Mouse (Mus musculus) gastrocnemius, postnatal 25 days (tissue): ENCODE measurements around the gene Aldh3b1. TPM values are rescaled to one million over a fixed set of nuclear protein-coding genes. Genes with fewer than 3 reads are reported as not detected.

Experiments used
- DNase-seq: peaks from one replicate; pipeline ENCODE4 v3.0.0; 2022
- total RNA-seq, 2 experiments: library from RNA; stranded (reverse); gene quantifications; 1 replicate in 1 of 2; 2 replicates in 1 of 2; pipeline ENCODE4 v1.2.3; 2021

Gene Aldh3b1
- total RNA-seq, 2 experiments from 2014 or later: 1.4 to 1.7 TPM

DNA sequence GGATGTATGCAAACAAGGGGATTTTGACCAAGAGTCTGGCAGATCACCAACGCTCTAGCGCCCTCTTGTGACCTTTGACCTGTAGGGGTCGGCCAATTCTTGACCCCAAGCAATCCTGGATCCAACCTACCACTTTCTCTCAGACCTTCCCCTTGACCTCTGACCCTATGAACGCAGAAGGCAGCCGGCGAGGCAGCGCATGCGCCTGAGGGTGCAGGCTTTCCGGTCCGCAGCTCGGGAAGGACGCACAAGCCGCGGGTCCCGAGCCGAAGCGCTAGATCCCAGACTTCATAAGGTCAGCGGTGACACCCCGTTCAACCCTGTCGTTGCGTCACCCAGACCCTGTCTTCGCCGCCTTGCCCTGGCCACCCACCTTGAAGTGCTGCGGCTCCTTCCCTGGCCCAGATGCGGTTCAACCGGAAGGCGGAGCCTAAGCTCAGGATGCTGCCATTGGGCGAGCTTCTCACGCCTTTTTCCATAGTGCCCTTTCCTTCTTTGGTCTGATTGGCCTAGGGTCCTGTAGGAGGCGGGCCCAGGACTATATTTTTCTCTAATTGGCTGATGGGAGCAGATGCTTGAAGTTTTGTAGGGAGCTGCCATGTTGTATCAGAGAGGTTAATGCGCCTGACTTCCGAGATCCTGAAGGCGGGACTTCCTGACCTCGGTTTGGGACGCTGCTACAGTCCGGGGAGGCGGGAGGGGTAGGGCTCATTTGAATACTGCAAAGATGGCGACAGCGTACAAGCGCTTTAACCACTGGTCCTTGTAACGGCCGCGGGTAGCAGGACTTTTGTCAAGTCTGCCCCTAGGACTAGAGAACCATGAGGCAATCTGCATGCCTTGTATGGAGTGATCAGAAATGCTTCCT is 17.0 kb downstream of the Aldh3b1 start, which contains the start of gene Ndufs8:
TSS of gene Ndufs8 (minus strand) at position 438 of the 868 bp plus-strand sequence.
- peak; percentile 95 for DNase-seq

DNA sequence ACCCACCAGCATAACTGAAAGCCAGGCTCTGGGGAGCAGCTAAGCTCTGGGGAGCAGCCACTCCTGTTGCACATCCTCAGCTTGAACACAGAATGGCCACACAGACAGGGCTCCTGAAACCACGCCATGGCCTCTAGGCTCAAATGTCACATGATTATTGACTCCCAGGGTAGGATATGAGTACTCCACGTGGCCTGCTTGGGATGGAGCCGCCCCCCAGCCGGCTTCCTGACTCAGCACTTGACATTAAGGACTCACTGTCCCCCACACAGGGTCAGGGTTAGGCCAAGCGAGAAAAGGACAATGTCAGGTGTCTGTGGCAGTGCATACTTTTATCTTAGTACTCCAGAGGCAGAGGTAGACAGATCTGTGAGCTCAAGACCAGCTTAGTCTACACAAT is 19.4 kb downstream of the Aldh3b1 start:
- no peak for DNase-seq

DNA sequence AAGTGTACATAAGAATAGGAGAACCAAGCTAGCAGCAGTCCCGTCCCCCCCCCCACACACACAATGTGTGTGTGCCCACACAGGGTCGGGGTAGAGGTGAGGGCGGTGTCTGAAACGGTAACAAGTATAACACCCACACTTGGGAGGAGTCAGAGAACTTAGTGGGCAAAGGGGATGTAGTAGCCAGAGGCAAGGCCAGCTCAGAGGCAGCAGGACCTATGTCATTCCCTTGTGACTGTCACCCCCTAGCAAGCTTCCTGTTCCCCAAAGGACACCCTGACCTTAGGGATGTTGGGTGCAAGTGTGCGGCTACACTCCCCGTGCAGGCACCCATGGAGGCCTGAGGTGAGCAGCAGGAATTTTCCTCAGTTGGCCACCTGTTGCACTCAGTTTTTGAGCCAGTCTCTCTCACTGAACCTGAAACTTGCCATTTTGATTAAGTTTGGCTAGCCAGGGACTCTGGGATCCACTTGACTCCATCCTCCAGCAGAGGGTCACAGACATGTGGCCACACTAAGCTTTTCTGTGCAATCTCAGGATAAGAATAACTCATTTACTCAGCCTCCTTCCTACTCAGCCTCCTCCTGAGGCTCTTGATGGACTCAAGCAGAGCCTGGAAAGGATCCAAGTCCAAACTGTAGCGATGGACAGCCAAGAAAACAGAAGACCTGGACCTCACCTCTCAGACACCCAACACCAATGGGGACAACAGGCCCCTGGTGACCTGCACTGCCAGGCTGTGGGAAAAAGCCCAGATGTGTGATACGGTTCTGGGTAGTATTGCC is 21.5 kb downstream of the Aldh3b1 start:
- no peak for DNase-seq

DNA sequence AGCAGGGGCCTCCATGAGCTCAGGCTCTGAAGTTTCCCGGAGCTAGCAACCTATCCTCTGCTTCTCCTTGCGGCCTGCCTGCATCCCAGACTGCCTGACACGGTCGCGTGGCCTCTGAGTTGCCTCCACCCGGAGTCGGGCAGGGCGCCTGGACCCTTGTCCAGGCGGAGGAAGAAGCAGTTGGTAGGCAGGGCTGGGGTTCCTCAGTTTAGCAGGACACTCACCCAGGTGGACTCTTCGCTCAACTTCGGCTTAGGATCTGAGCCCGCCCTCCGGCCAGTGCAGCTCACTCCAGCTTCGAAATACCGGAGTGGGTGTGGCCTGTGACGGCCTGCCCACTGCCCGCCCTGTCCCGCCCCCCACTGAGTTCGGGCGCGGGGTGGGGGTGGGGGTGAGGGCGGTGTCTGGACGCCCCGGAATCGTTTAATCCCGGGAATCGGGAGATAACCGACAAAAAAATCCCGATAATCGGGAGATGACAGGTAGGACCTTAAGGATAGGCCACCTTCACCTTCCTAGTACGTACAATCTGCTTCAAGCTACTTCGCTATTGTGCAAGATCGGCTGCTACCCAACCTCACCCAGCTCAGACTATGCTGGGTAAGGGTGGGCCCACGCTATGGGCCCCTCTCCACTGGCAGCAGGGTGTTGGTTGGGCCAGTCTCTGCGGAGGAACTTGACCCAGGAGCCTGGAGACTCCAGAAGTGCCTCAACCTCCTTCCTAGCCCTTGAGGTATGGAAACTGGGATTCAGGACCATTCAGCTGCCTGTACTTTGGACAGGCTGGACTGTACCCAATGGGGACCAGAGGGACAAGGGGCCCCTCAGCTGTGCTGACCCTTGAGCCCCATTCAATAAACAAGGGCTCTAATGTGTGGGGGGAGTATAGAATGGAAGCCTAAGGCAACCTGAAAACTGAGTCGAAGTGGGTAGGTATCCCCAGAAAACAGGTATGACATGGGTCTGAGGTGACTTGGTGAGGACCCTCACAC is 22.5 kb downstream of the Aldh3b1 start, which contains the start of gene Tcirg1:
TSS of gene Tcirg1 (minus strand) at position 339 of the 992 bp plus-strand sequence.
- DNase-seq: peak; percentile 84

DNA sequence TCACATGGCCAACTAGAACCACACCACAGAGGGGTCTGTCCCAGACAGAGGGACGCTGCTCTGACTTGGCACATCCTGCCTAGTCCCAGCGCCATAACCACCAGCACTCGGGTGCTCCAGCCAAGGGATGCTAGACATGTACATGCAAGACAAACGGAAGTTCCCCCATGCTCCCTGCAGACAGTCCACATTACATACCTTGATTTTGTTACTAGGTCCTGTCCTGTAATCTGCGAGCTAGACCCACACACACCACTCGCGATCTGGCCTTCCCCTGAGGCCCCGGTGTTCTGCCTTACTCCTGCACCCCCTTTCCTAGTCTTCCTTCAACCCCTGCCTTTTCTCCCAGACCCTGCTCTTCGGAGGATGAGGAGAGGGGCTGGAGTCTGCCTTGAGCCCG is 23.3 kb downstream of the Aldh3b1 start:
- no peak for DNase-seq

DNA sequence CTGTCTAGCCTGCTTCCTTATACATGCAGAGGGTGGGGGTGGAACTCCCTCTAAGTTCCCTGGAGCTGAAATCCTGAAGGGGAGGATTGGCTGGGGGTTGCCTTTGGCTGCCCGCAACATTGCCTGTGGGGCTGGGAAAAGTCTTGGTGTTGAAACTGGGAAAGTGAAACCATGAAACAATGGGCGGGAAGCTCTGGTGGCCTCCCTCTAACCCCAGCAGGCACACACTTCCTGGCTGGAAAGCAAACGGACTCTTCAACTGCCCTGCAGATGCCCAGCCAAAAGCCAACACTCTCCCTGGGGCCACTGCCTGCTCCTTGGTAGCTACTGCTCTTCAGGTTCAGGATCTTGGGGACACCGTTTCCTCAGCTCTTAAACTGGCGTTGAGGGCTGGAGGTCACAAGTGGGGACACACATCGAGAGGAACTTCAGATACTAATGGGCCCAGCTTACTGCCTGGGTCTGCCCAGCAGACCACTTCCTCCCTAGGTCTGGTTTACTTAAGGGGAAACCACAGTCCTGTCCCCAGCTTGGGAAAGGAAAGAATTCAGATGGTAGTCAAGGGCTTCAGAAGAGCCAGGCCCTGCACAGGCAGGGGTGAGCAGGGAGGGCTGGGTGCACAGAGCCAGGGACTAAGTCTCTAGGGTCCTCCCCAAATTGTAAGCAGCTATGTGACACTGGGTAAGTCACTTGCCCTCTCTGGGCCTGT is 24.2 kb downstream of the Aldh3b1 start:
- DNase-seq: no peak

DNA sequence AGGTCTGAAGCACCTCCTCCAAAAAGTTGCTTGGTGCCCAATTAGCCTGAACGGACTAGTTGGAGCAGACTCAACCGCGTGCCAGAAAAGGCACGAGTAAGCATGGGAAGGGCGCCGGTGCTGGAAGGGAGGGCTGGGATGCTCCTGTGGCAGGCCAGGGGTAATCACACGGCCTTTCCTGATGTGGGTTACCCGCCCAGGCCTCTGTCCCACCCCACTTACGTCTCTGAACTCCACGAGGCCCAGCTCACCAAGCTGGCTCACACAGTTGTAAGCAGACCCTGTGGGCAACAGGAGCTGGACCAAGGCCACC is 25.3 kb downstream of the Aldh3b1 start:
- no peak for DNase-seq

DNA sequence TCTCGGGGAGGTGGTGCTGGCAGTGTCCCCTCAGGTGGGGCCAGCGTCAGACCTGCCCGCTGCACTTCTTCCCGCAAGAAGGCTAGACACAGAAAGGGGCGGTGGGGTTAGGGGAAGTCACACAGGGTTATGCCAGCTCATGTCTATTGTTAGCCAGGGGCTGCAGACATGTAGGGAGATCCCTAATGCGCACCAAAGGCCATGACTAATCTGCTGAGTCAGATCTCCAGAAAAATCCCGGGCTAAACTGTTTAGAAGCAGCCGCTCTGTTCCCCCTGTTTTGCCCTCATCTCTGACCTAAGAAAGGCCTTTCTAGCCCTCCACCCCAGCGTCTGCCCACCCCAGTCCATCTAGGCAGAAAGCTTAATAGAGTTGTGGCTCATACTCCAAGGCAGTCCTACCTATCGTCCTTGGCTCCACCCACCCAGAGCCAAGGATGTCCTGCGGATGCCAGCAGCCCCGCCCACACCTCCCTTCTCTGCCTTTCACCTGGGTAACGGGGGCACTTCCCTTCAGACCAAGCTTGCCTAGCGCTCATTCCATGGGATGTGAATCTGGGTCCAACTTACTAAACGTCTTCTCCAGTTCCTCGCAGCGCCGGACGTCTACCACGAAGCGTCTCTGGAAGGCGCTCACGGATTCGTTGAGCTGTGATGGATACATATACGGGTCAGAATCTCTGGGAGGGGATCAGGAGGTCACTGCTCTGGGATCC is 25.8 kb downstream of the Aldh3b1 start:
- DNase-seq: no peak

DNA sequence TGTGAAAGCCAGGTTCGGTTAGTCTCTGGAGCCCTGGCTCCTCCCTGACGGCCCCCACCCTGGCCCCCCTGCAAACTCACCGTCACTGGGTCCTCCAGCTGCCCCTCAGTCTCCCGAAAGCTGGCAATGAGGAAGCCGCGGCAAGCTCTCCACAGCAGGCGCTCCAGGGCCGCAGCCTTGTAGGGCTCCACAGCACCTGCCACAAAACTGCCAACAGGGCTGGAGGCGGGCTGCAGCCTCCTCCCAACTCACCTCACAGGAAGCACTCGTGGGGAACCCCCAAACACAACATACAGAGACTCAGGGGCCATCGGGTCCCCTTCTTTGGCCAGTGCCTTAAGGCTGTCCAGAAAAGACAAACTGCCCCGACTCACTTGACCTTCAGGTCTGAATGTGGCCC is 26.6 kb downstream of the Aldh3b1 start:
- DNase-seq: no peak

DNA sequence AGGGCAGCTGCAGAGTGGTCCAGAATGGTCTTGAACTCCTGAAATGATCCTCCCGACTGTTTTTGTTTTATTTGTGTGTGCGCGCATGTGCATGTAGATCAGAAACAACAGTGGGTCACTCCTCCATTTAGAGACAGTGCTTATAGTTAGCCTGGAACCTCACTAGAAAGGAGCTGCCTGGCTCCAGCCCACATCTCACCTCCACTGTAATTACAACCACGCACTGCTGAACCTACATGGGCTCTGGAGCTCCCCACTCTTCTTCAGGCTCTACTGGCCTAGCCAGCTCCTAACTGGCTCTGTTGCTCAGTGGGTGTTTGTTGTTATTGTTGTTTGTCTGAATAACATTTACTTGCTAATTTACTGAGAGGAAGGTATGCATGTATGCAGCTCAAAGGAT is 30.0 kb downstream of the Aldh3b1 start:
- DNase-seq: no peak

DNA sequence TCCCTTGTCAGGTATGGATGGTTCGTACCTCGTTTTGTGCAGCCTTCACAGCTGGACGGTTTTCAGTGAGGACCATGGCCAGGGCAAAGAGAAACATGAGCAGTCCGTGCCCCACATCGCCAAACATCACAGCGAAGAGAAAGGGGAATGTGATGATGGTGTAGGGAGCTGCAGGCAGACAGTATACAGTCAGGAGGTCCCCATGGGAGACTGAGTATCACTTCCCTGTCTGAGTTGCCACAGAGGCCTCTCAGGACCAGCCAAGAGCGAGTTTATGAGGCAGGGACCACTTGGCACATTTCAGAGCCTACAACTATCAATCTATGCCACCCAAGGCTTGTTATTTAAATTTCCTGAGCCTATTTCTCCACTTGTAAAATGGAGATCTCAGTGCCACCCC is 30.7 kb downstream of the Aldh3b1 start:
- DNase-seq: no peak

DNA sequence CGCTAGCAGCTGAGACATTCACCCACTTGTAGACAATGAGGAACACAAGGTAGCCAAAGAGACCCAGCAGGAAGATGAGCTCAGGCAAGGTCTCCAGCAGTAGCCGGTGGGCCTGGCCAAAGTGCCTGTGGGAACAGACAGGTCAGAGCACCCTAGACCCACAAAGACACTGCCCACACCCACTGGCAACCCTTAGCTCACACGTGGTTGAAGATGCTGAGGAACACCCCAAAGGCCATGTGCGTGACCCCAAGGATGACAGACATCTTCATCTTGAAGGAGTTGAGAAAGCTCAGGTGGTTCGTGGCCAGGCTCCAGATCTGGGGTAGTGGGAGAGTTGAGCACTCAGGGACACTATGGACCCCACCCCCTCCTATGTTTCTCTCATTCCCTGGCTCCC is 32.1 kb downstream of the Aldh3b1 start:
- no peak for DNase-seq

DNA sequence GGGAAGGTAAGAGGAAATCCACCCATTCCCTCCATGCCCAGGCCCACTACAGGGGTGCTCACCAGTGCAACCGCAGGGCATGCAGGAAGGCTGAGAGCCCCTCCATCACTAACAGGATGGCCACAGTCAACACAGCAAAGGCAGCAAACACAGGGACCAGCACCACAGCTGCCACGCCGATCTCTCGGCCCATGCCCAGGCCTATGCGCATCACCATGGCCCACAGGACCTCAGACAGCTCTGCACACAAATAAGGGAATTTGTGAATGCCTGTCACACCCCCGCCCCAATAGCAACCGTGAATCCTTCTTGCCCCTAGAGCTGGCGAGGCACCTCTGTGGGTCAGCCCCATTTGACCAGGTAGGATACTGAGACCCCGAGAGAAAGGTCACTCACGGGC is 33.4 kb downstream of the Aldh3b1 start:
- DNase-seq: no peak

DNA sequence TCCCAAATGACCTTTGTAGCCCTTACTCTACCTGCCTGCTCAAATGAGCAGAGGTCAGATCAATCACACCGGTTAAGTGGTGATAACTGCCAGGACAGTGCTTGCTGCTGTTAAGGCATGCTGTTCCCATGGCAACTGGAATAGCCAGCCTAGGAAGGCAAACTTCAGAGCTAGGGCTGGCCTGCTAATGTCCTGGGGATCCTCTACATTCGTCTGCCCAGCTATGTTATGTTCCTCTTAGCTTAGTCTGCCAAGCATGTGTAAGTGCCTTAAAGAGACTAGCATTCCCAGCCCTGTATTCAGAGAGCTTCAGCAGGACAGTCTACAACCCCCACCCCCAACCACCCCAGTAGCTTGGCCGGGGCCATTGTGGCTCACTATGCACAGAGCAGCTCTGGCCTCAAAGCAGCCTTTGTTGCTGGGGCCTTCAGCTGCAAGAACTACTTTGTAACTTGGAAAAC is 34.4 kb downstream of the Aldh3b1 start:
- DNase-seq: no peak

DNA sequence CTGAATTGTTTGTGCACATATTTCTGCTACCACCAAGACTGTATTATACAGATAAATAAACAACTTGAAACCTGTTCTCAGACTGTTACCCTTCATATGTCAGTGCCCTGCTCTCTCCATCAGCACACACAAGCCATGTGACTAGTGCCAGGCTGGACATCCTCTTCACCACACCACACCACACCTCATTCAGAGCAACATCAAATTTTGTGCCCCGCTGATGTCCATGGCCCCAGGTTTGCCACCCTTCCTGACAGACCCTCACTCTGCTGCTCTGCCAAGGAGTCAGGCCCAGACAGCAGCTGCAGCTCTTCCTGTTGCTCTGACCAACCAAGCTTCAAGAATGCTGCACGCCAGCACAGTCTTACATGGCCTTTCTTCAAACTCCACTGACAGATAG is 35.3 kb downstream of the Aldh3b1 start:
- no peak for DNase-seq

DNA sequence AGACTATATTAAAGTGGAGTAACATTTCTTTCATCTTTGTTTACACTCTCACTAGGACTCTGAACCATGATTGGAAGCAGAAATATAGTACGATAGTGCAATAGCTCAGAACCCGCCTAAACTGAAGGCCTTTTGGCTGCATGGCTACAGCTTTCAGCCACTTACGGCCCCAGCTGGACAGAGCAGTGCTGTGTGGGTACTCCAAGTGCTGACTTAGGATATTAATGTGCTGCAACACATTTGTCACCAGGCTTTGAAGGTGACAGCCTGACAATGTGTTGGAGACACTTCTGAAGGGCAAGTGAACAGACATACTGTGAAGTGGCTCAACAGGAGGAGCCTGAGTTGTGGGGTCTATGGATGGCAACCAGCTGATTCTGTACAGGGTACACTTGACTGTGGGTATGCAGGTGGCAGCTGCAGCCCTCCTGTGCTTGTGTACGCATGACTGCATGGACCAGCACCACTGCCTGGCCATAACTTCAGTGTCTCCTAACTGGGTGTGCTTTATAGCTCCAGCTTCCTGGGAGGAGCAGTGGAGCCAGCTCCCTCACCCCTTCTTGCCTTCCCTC is 36.0 kb downstream of the Aldh3b1 start:
- DNase-seq: no peak

DNA sequence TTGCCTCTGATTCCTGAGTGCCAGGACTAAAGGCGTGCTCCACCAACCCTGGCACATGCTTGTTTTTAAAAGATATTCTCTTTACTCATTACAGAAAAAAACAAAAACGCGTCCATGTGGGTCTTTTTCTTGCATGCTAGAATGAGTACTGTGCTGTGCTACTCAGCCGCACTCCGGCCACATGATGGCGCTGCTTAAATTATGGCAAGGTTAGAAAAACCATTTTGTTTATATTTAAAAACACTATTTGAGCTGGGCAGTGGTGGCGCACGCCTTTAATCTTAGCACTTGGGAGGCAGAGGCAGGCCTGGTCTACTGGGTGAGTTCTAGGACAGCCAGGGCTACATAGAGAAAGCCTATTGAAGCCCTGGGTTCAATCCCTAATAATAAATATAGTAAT is 39.4 kb downstream of the Aldh3b1 start:
- no peak for DNase-seq

DNA sequence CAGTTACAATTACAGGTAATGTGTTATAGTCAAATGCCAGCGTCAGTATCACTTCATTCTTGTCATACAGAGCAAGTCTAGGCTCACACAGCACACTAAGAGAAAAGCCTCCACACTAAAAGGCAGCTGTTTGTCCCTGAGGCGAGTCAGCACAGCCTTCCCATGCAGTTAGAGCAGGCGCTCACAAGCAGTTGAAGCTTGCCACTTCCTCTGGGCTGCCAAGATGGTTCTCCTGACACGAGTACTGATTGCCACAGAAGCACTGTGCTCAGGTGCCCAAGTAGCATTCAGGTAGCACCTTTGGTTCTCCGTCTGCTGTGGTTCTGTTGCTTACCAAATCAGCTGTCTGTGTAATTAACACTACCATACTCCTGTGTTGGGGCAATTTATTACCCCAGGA is 40.5 kb downstream of the Aldh3b1 start:
- DNase-seq: no peak

DNA sequence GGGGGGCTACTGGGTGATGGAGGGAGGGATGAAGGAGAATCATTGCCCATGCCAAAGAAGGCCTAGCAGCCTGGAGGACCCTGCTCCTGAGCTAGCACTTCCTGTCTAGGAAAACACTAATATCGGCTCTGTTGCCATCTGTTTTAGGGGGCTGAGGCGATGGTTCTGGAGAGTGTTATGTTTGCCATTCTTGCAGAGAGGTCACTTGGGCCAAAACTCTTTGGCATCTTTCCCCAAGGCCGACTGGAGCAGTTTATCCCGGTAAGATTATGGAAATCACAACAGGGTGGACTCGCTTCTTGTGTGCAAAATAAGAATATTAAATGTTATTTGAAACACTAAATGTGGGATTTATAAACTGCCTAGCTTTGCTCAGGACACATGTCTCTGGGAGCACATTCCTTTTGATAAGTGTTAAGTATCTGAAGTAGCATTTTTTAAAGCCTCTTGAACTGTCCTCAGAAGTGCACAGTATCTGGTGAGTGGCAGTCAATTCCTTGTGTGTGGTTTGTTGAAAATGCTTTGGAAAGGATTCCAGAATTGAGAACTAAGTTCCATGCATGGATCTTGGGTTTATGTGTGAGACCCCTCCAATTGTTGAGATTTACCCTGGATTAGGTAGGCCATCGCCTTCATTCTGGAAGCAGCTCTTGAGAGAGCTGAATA is 45.1 kb downstream of the Aldh3b1 start:
- no peak for DNase-seq

DNA sequence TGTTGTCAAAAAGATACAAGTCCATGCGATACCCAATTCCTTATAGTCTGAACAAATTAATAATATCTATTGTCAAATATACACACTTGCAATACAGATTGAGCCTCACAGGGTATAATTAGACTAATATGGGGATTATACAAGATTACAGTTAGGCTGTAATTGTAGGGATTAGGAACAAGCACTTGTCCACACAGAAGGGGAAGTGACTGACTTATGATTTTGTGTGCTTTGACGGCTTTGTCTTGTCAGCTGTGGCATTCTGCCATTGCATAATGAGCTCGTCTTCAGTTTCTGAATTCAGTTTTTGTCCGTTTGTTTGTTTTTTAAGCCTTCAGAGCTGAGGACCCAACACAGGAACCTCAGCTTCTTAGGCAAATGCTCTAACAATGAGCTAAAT is 47.4 kb downstream of the Aldh3b1 start:
- no peak for DNase-seq
